In the genomic region with DNA sequence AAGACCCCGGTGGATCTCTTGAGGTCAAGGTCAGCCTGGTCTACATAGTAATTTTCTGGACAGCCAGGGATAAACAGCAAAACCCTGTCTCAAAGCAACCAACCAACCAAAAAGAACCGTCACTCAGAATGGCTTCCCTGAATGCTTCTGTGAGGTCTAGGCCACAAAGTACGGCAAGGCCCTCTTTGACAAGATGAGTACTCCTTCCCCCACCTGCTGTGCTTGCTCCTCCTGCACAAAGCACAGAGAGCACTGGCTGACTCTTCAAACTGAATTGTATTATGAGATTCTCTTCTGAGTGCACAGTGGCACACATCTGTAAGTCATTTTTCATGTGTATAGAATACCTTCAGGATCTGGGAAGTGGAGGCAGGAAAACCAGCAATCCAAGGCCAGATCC, we compare ENCODE assay signal across 17 mouse cellular contexts.
"Had no signal": no experiment of that assay in that cellular context is flagged by ENCODE, and none has a peak within 500 bp of the region (broad histone marks: within the 10 kb centered on the region; RNA-seq: fewer than 3 reads in every experiment).

No protein-coding gene starts in this region.

- H3K4me3 ChIP-seq: neural tube, embryonic 12.5 days; neural tube, embryonic 13.5 days; neural tube, embryonic 15.5 days; stomach, embryonic 15.5 days had no signal

- H3K27ac ChIP-seq: neural tube, embryonic 12.5 days; neural tube, embryonic 13.5 days; neural tube, embryonic 15.5 days; stomach, embryonic 15.5 days; stomach, postnatal 0 days had no signal

- H3K9me3 ChIP-seq: neural tube, embryonic 12.5 days; neural tube, embryonic 13.5 days; neural tube, embryonic 15.5 days; stomach, embryonic 15.5 days had no signal

- H3K9ac ChIP-seq: neural tube, embryonic 12.5 days; neural tube, embryonic 13.5 days; neural tube, embryonic 15.5 days; stomach, embryonic 15.5 days had no signal

- DNase-seq: retina, postnatal 1 day; right cerebral cortex, adult 18-20 months; right cerebral cortex, postnatal 14 days; right cerebral cortex, postnatal 25 days; right cerebral cortex, postnatal 4 days; spleen, adult 18-20 months; thymus, adult 18-20 months; thymus, adult 2 months; thymus, postnatal 14 days; thymus, postnatal 25 days; thymus, postnatal 36 days; thymus, postnatal 4 days had no signal
